10 mouse cellular contexts compared by ENCODE assay signal in the genomic region with DNA sequence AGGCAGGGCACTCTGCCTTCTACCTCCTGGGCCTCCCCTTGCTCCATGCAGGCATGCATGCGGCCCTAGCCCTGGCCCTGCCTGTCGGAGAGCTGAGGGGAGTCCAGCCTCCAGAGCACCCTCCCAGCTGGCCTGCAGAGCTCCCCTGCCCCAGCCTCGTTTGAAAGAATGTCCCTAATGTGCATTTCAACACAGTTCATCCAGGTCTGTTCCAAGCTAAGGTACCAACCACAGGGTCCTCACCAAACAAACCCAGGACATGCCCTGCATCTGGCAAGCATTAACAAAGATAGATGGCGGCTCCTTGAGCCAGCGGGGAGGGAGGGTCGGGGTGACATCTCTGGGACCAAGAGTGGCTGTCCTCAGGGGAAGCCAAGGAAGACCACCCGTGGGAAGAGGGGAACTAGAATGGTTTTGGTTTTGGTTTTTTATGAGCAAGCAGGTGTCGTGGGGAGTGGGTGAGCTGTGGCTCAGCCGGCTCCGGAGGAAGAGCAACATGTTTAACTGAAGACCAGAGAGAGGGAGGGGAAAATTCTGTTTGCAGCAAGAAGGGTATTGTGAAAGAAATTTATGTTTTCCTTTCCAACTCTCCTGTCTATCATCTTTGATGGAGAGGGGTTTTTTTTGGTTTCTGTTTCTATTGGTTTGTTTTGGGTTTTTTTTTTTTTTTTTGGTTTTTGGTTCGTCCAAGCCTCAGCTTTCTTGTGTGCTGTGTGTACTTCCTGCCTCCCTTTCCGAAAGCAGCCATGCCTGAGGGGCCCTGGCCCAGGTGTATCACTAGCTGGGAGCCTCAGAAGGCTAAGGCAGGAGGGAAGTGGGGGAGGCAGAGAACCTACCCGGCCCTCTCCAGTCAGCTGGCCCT. TPM values are rescaled to one million over a fixed set of nuclear protein-coding genes. Genes with fewer than 3 reads are reported as not detected.
A peak's percentile ranks its signal among the peaks of the same experiment; 100 is the strongest.
DNase-seq lines count a peak whose midpoint lies in the region; ATAC-seq lines count a peak whose summit lies in the region.
"Had no signal": no experiment of that assay in that cellular context is flagged by ENCODE, and none has a peak within 500 bp of the region (broad histone marks: within the 10 kb centered on the region; RNA-seq: fewer than 3 reads in every experiment).

No protein-coding gene starts in this region.

- H3K4me3 ChIP-seq in heart, embryonic 15.5 days = no peak overlapping the region
- no peak overlapping the region for H3K4me3 ChIP-seq in neural tube, embryonic 13.5 days
- no peak overlapping the region for H3K4me3 ChIP-seq in neural tube, embryonic 15.5 days (replicated peaks)
- no peak overlapping the region for H3K4me3 ChIP-seq in intestine, embryonic 16.5 days (ENCODE audit: low read length)
- H3K4me3 ChIP-seq: stomach, embryonic 15.5 days had no signal

- intact Hi-C loops in heart, postnatal 14 days (cut with DNase I) = no loop called here
- intact Hi-C loops in left cerebral cortex, postnatal 14 days (cut with DNase I) = no loop called here

- peak; percentile 19; the same call in 1 of the 2 replicates for ATAC-seq in heart, embryonic 15.5 days (replicated peaks; ENCODE audit: insufficient number of reproducible peaks, insufficient read depth, low FRiP score, low read depth)
- ATAC-seq in neural tube, embryonic 13.5 days (ENCODE audit: low read depth) = no peak
- ATAC-seq in neural tube, embryonic 15.5 days (ENCODE audit: low FRiP score) = no peak
- ATAC-seq in granulocyte monocyte progenitor cell, adult 5-6 weeks (replicated peaks; ENCODE audit: poor library complexity, severe bottlenecking) = peak; percentile 16; the same call in 1 of the 2 replicates
- no peak for ATAC-seq in intestine, embryonic 16.5 days

- H3K4me2 ChIP-seq in heart, embryonic 15.5 days = no peak overlapping the region
- H3K4me2 ChIP-seq in neural tube, embryonic 13.5 days = no peak overlapping the region
- no peak overlapping the region for H3K4me2 ChIP-seq in neural tube, embryonic 15.5 days
- no peak overlapping the region for H3K4me2 ChIP-seq in intestine, embryonic 16.5 days (ENCODE audit: low read depth, low read length)
- H3K4me2 ChIP-seq: stomach, embryonic 15.5 days had no signal

- no peaks in the 10 kb centered on the region for H3K9me3 ChIP-seq in heart, embryonic 15.5 days (replicated peaks)
- no peaks in the 10 kb centered on the region for H3K9me3 ChIP-seq in neural tube, embryonic 13.5 days
- no peaks in the 10 kb centered on the region for H3K9me3 ChIP-seq in neural tube, embryonic 15.5 days (replicated peaks)
- H3K9me3 ChIP-seq in intestine, embryonic 16.5 days (ENCODE audit: control insufficient read depth, low read length) = no peaks in the 10 kb centered on the region
- H3K9me3 ChIP-seq: stomach, embryonic 15.5 days had no signal

- no peak overlapping the region for H3K9ac ChIP-seq in heart, embryonic 15.5 days
- no peak overlapping the region for H3K9ac ChIP-seq in neural tube, embryonic 13.5 days
- no peak overlapping the region for H3K9ac ChIP-seq in neural tube, embryonic 15.5 days (replicated peaks)
- no peak overlapping the region for H3K9ac ChIP-seq in intestine, embryonic 16.5 days (ENCODE audit: low read depth, low read length)
- H3K9ac ChIP-seq: stomach, embryonic 15.5 days had no signal

- no peaks in the 10 kb centered on the region for H3K27me3 ChIP-seq in heart, embryonic 15.5 days
- H3K27me3 ChIP-seq in neural tube, embryonic 13.5 days = no peaks in the 10 kb centered on the region
- no peaks in the 10 kb centered on the region for H3K27me3 ChIP-seq in neural tube, embryonic 15.5 days (replicated peaks)
- no peaks in the 10 kb centered on the region for H3K27me3 ChIP-seq in intestine, embryonic 16.5 days (replicated peaks; ENCODE audit: control insufficient read depth, insufficient read depth, low read length)
- H3K27me3 ChIP-seq: stomach, embryonic 15.5 days had no signal

- WGBS in heart, embryonic 15.5 days = 50% methylated on average over 13 of the region's 13 CpGs
- WGBS in neural tube, embryonic 13.5 days = 69% methylated on average over 13 of the region's 13 CpGs
- 70% methylated on average over 13 of the region's 13 CpGs for WGBS in neural tube, embryonic 15.5 days
- WGBS in intestine, embryonic 16.5 days = 60% methylated on average over 13 of the region's 13 CpGs

- H3K4me1 ChIP-seq in heart, embryonic 15.5 days (replicated peaks) = peaks cover 40% of the 10 kb centered on the region
- H3K4me1 ChIP-seq in neural tube, embryonic 13.5 days (replicated peaks) = peaks cover 15% of the 10 kb centered on the region
- H3K4me1 ChIP-seq in neural tube, embryonic 15.5 days = peaks cover 12% of the 10 kb centered on the region; the same call in 1 of the 2 replicates
- H3K4me1 ChIP-seq in intestine, embryonic 16.5 days (ENCODE audit: control insufficient read depth, insufficient read depth, low read length) = peaks cover 20% of the 10 kb centered on the region; the same call in 1 of the 2 replicates

- DNase-seq in heart, postnatal 14 days = no peak
- peak; percentile 83 for DNase-seq in thymus, postnatal 25 days
- no peak for DNase-seq in left cerebral cortex, postnatal 14 days (ENCODE audit: low spot score in 2 of 2)
- DNase-seq: lung, postnatal 10 days had no signal

- peaks cover 92% of the 10 kb centered on the region for H3K36me3 ChIP-seq in heart, embryonic 15.5 days
- peaks cover 99% of the 10 kb centered on the region for H3K36me3 ChIP-seq in neural tube, embryonic 13.5 days
- peaks cover 74% of the 10 kb centered on the region for H3K36me3 ChIP-seq in neural tube, embryonic 15.5 days
- peaks cover 26% of the 10 kb centered on the region for H3K36me3 ChIP-seq in intestine, embryonic 16.5 days (ENCODE audit: control insufficient read depth, insufficient read depth, low read length)

- H3K27ac ChIP-seq in heart, embryonic 15.5 days = peak overlapping the region; percentile 60
- H3K27ac ChIP-seq in neural tube, embryonic 13.5 days (replicated peaks) = 0 out of 2 replicates have a peak overlapping the region, but pooled peaks have one; percentile 54
- no peak overlapping the region for H3K27ac ChIP-seq in neural tube, embryonic 15.5 days (replicated peaks)
- H3K27ac ChIP-seq in intestine, embryonic 16.5 days (ENCODE audit: low read length) = no peak overlapping the region

RNA-seq across cellular contexts. Expression of a gene that starts 24.0 kb away (rescaled TPM):
- polyA plus RNA-seq in heart, embryonic 15.5 days (2015; fragmentation: Nextera tagmentation; extraction: Ambion mirVana) = 2,234 and 2,284 TPM in 2 replicates
- 1,000 to 10,000 TPM; 1,322 to 1,446 TPM for total RNA-seq in heart, postnatal 14 days (2021)
- 217 and 273 TPM in 2 replicates for polyA plus RNA-seq in neural tube, embryonic 13.5 days (2015; fragmentation: Nextera tagmentation; extraction: Ambion mirVana)
- polyA plus RNA-seq in neural tube, embryonic 15.5 days (2015; fragmentation: Nextera tagmentation; extraction: Ambion mirVana) = 200 and 267 TPM in 2 replicates
- total RNA-seq in granulocyte monocyte progenitor cell, adult 5-6 weeks (2014; fragmentation: Nextera tagmentation) = 259 and 298 TPM in 2 replicates
- 338 and 368 TPM in 2 replicates for total RNA-seq in granulocyte monocyte progenitor cell, adult 5-6 weeks (2017)
- polyA plus RNA-seq in intestine, embryonic 16.5 days (2015; fragmentation: Nextera tagmentation; extraction: Ambion mirVana) = 540 and 585 TPM in 2 replicates
- 10 to 100 TPM; 48.1 to 50.3 TPM for total RNA-seq in left cerebral cortex, postnatal 14 days (2021)

Comparison
In these comparisons a context has a peak if more than half of its experiments do, and no peak if none do; other contexts are left out.
1. H3K27ac ChIP-seq: peak in heart, embryonic 15.5 days (single experiment) and neural tube, embryonic 13.5 days (single experiment); none in neural tube, embryonic 15.5 days (single experiment) and intestine, embryonic 16.5 days (single experiment).
2. ATAC-seq: peak in heart, embryonic 15.5 days (single experiment) and granulocyte monocyte progenitor cell, adult 5-6 weeks (single experiment); none in neural tube, embryonic 13.5 days (single experiment), neural tube, embryonic 15.5 days (single experiment) and intestine, embryonic 16.5 days (single experiment).